Mouse (Mus musculus): ENCODE results near the gene Zfp664. TPM values are rescaled to one million over a fixed set of nuclear protein-coding genes. Genes with fewer than 3 reads are reported as not detected.
A peak's percentile ranks its signal among the peaks of the same experiment; 100 is the strongest.

Gene Zfp664
- polyA plus RNA-seq, 1 experiment from 2014 or later, result 118 TPM

DNA sequence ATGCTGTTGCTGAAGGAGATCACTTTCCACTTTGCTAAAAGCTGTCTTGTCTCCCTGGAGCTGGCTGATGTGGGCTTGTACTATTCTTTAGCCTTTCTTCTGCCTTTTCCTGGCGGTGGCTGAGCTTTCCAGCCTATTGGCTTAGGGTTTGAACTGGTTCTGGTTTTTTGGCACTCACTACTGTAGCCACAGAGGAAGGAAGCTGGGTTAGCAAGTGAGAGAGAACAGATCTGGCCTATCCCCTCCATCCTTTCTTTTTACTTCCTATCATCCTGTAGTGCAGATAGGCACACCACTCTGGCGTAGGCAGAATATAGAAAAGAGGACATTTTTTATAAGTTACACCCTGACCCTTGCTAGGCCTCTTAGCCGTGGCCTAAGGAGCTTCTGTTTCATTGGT is 10.6 kb downstream of the Zfp664 start:
- H3K4me1 ChIP-seq, result no peaks in the 10 kb centered on the region
- no peaks in the 10 kb centered on the region for H3K27me3 ChIP-seq
- no peak overlapping the region for H3K9ac ChIP-seq
- WGBS, result 90% methylated on average over 3 of the region's 3 CpGs
- H3K27ac ChIP-seq, result no peak overlapping the region
- no peak overlapping the region for H3K4me3 ChIP-seq
- H3K9me3 ChIP-seq, result no peaks in the 10 kb centered on the region
- no peak overlapping the region for H3K4me2 ChIP-seq (replicated peaks)
- ATAC-seq (ENCODE audit: insufficient number of reproducible peaks, insufficient read depth, low FRiP score, low TSS enrichment), result no peak
- peaks cover 29% of the 10 kb centered on the region; the same call in 1 of the 2 replicates for H3K36me3 ChIP-seq

DNA sequence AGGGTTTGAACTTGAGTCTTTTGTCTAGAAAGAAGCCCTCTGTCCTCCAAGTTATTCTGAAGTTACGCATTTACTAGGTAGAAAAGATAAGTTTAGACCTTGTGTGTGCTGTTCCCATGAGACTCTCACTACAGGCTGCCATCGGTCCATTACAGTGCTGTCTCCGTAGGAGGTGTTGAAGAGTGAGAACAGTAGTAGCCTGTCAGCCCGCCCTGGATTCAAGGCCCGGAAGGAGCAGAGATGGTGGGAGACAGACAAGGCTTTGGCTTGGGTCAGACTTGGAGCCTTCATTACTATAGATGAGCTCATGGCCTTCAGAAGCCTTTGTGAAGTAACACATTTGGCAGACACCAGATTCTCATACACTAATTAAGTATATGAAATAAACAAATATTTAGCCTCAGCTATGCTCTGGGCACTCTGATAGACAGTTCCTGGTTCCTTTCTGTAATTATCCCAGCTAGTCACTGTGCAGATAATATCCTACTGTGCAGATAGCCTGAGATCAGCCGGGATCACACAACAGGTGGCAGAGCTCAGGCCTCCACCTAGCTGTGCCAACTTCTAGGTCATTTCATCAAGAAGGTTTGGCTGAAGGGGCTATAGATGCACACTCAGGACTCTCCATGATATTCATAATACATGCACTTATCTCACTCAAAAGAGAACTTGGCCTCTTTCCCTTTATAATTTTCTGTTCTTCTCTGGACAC is 11.6 kb downstream of the Zfp664 start:
- Histone ChIP-seq H3K9me3 (no peaks in the 10 kb centered on the region), H3K4me1 (no peaks in the 10 kb centered on the region), H3K9ac (no peak overlapping the region), H3K27me3 (no peaks in the 10 kb centered on the region), H3K36me3 (peaks cover 32% of the 10 kb centered on the region), H3K4me2 (replicated peaks) (no peak overlapping the region), H3K4me3 (no peak overlapping the region), H3K27ac (no peak overlapping the region)
- WGBS, result 92% methylated on average over 6 of the region's 6 CpGs
- ATAC-seq (ENCODE audit: insufficient number of reproducible peaks, insufficient read depth, low FRiP score, low TSS enrichment), result no peak

DNA sequence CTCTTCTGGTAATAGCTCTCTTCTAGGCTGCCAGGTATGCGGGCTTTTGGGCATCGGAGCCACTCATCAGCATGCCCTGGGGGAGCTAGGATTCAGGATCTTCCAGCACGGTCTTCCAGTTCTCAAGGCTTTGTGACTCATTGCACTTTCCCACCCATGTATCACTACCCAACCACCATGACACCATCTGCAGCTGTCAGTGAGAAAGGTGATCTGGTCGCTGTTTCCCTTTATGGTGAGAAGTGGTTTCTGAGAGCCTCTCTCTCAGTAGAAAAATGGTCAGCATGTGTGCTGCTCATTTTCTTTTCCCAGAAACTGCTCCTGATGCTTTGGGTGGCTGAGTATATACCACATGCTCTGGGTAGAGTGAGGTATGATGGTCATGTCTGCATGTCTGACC is 16.8 kb downstream of the Zfp664 start:
- Histone ChIP-seq H3K36me3 (peaks cover 48% of the 10 kb centered on the region), H3K27ac (no peak overlapping the region), H3K9me3 (no peaks in the 10 kb centered on the region), H3K4me3 (no peak overlapping the region), H3K4me1 (no peaks in the 10 kb centered on the region), H3K4me2 (replicated peaks) (no peak overlapping the region), H3K27me3 (no peaks in the 10 kb centered on the region), H3K9ac (no peak overlapping the region)
- 88% methylated on average over 4 of the region's 4 CpGs for WGBS
- ATAC-seq (ENCODE audit: insufficient number of reproducible peaks, insufficient read depth, low FRiP score, low TSS enrichment), result no peak

- H3K9ac ChIP-seq, result no peak overlapping the region
- H3K4me2 ChIP-seq (replicated peaks), result no peak overlapping the region
- H3K36me3 ChIP-seq, result peaks cover 52% of the 10 kb centered on the region
- ATAC-seq (ENCODE audit: insufficient number of reproducible peaks, insufficient read depth, low FRiP score, low TSS enrichment), result no peak
- no peak overlapping the region for H3K4me3 ChIP-seq
- 89% methylated on average over 6 of the region's 6 CpGs for WGBS
- H3K27me3 ChIP-seq, result no peaks in the 10 kb centered on the region
- H3K27ac ChIP-seq, result no peak overlapping the region
- H3K9me3 ChIP-seq, result no peaks in the 10 kb centered on the region
- no peaks in the 10 kb centered on the region for H3K4me1 ChIP-seq
Measured at GRCm38 (mm10) chr5:124879801-124880200, 17.3 kb downstream of the Zfp664 start.

- ATAC-seq (ENCODE audit: insufficient number of reproducible peaks, insufficient read depth, low FRiP score, low TSS enrichment), result no peak
- H3K9me3 ChIP-seq, result no peaks in the 10 kb centered on the region
- peaks cover 73% of the 10 kb centered on the region for H3K36me3 ChIP-seq
- H3K4me2 ChIP-seq (replicated peaks), result no peak overlapping the region
- H3K4me1 ChIP-seq, result no peaks in the 10 kb centered on the region
- no peak overlapping the region for H3K27ac ChIP-seq
- 91% methylated on average over 6 of the region's 6 CpGs for WGBS
- no peak overlapping the region for H3K9ac ChIP-seq
- H3K4me3 ChIP-seq, result no peak overlapping the region
- H3K27me3 ChIP-seq, result no peaks in the 10 kb centered on the region
Measured at GRCm38 (mm10) chr5:124883877-124884276, 21.4 kb downstream of the Zfp664 start.

GRCm38 (mm10) chr5:124888661-124889060 is 26.2 kb downstream of the Zfp664 start:
- no peaks in the 10 kb centered on the region for H3K4me1 ChIP-seq
- H3K36me3 ChIP-seq, result peaks cover 60% of the 10 kb centered on the region
- no peak for ATAC-seq (ENCODE audit: insufficient number of reproducible peaks, insufficient read depth, low FRiP score, low TSS enrichment)
- no peak overlapping the region for H3K27ac ChIP-seq
- no peaks in the 10 kb centered on the region for H3K9me3 ChIP-seq
- WGBS, result 93% methylated on average over 8 of the region's 8 CpGs
- H3K4me2 ChIP-seq (replicated peaks), result no peak overlapping the region
- no peak overlapping the region for H3K9ac ChIP-seq
- H3K4me3 ChIP-seq, result no peak overlapping the region
- no peaks in the 10 kb centered on the region for H3K27me3 ChIP-seq

GRCm38 (mm10) chr5:124891921-124892370 is 29.5 kb downstream of the Zfp664 start:
- Histone ChIP-seq H3K4me3 (no peak overlapping the region), H3K4me1 (peaks cover 5% of the 10 kb centered on the region; the same call in 1 of the 2 replicates), H3K27me3 (no peaks in the 10 kb centered on the region), H3K9ac (no peak overlapping the region), H3K9me3 (no peaks in the 10 kb centered on the region), H3K4me2 (replicated peaks) (no peak overlapping the region), H3K36me3 (peaks cover 28% of the 10 kb centered on the region), H3K27ac (no peak overlapping the region)
- WGBS, result 57% methylated on average over 3 of the region's 3 CpGs
- ATAC-seq (ENCODE audit: insufficient number of reproducible peaks, insufficient read depth, low FRiP score, low TSS enrichment), result no peak; the same call in 1 of the 2 replicates

- Histone ChIP-seq H3K36me3 (no peaks in the 10 kb centered on the region), H3K4me2 (replicated peaks) (no peak overlapping the region), H3K27me3 (no peaks in the 10 kb centered on the region), H3K4me1 (peaks cover 12% of the 10 kb centered on the region), H3K4me3 (no peak overlapping the region), H3K9ac (no peak overlapping the region; the same call in 1 of the 2 replicates), H3K27ac (no peak overlapping the region), H3K9me3 (no peaks in the 10 kb centered on the region)
- no peak for ATAC-seq (ENCODE audit: insufficient number of reproducible peaks, insufficient read depth, low FRiP score, low TSS enrichment)
- 47% methylated on average over 7 of the region's 8 CpGs for WGBS
Measured at GRCm38 (mm10) chr5:124896135-124896534, 33.6 kb downstream of the Zfp664 start.

DNA sequence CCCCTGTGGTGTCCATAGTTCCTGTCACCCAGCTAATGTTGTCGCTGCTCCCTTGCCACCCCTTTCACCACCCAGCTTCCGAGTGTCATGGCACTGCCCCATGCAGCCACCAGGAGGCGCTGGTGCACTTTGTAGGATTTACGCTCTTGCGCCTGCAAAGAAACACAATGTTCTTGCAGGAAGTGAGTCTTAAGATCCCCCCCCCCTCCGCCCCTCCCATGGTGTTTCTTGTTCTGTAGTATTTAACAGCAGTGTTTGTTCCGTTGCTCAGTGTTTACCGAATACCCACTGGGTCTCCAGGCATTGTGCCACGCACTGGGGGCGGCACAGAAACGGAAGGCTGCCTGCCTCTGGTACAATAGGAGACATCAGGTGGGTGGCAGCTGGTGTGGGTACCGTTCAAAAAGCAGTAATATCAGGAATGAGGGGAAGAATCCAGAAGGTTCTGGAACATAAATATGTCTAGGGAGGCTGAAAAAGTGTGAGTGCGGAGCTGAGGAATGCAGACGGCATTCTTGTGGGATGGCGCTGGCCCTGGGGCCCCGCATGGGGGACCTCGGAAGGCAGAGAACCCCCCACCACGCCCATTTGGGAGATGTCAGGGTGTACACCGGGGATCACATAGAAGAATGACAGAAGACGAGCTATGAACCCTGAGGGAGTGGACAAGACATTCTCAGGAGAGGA is 37.6 kb downstream of the Zfp664 start:
- Histone ChIP-seq H3K36me3 (no peaks in the 10 kb centered on the region), H3K4me2 (replicated peaks) (peak overlapping the region; percentile 36)

DNA sequence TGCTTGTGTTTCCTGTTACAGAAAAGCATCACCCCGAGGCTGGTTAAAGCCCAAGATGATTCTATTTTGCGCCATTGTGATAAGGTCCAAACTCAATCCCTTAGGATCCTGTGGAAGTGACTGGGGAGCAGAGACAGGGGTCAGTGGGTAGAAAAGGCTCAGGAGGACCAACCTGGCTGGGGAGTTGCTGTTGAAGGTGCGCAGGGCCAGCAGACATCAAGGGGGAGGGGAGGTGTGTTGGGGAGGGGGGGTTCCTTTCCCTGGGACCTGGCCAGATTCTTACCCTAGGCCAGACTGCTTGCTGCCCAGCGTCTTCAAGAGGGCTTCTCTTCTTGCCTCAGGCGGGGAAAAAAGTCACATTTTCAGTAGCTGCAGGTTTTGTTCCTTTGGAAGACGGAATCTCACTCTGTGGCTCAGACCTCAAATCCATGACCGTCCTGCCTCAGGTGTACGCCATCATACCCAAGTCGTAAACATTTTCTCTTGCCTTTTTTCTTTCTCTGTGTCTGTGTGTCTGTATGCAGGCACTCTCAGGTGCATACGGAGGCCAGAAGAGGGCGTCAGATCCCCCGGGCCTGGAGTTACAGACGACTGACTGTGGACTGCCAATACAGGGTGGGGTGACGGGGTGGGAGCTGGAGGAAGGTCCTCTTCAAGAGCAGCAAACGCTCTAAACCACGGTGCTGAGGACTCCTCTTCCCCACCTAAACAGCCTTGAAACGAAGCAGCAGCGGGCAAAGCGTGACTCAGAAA is 38.4 kb downstream of the Zfp664 start:
- ATAC-seq (ENCODE audit: insufficient number of reproducible peaks, insufficient read depth, low FRiP score, low TSS enrichment), result no peak
- no peak overlapping the region for H3K4me3 ChIP-seq
- H3K4me1 ChIP-seq, result peaks cover 9% of the 10 kb centered on the region
- no peaks in the 10 kb centered on the region for H3K9me3 ChIP-seq
- H3K9ac ChIP-seq, result no peak overlapping the region
- no peaks in the 10 kb centered on the region for H3K27me3 ChIP-seq
- no peaks in the 10 kb centered on the region for H3K36me3 ChIP-seq
- H3K4me2 ChIP-seq (replicated peaks), result no peak overlapping the region
- no peak overlapping the region for H3K27ac ChIP-seq
- WGBS, result 73% methylated on average over 19 of the region's 19 CpGs

More for the DNA sequence above, 37.6 kb downstream of the Zfp664 start:
- Histone ChIP-seq H3K27ac (peak overlapping the region; percentile 30; the same call in 1 of the 2 replicates), H3K27me3 (no peaks in the 10 kb centered on the region), H3K9ac (no peak overlapping the region; the same call in 1 of the 2 replicates), H3K9me3 (no peaks in the 10 kb centered on the region), H3K4me1 (peaks cover 12% of the 10 kb centered on the region), H3K4me3 (0 out of 2 replicates have a peak overlapping the region, but pooled peaks have one; percentile 18)
- ATAC-seq (ENCODE audit: insufficient number of reproducible peaks, insufficient read depth, low FRiP score, low TSS enrichment), result no peak
- 29% methylated on average over 20 of the region's 20 CpGs for WGBS

DNA sequence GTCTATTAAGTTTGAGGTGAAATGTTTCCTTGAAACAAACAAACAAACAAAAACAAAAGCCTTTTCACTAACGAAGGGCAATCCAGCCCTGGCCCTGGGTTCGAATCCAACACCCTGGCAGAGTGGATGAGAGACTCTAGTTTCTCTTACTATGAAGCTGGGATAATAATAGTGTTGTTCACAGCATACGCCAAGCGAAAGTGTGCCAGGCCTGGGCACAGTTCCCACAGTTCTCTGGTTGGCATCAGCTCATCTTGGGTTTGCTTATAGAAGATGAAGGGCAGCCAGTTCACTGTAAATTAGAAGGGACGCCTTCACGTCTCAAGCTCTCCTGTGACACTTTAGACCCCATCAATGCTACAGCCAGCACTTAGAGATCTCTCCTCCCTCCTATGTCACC is 39.2 kb downstream of the Zfp664 start:
- Histone ChIP-seq H3K4me1 (peaks cover 7% of the 10 kb centered on the region), H3K27ac (no peak overlapping the region), H3K9me3 (no peaks in the 10 kb centered on the region), H3K4me2 (replicated peaks) (no peak overlapping the region), H3K27me3 (no peaks in the 10 kb centered on the region), H3K4me3 (no peak overlapping the region), H3K9ac (no peak overlapping the region), H3K36me3 (no peaks in the 10 kb centered on the region)
- no peak for ATAC-seq (ENCODE audit: insufficient number of reproducible peaks, insufficient read depth, low FRiP score, low TSS enrichment)
- 92% methylated on average over 6 of the region's 6 CpGs for WGBS

Data from embryonic facial prominence, embryonic 12.5 days (tissue).